Mouse (Mus musculus) limb, embryonic 14.5 days (tissue): ENCODE results near the gene Plscr3. TPM values are rescaled to one million over a fixed set of nuclear protein-coding genes. Genes with fewer than 3 reads are reported as not detected.
A peak's percentile ranks its signal among the peaks of the same experiment; 100 is the strongest.

Experiments
- ATAC-seq: fragments of 200-750 bp; cut with Nextera tagmentation; 2 replicates; pipeline ENCODE4 v1.8.0; 2017; ENCODE audit warnings: low read depth, moderate number of reproducible peaks, moderate TSS enrichment; ENCODE audit not compliant: low FRiP score
- DNase-seq: peaks from one replicate; pipeline ENCODE4 v3.0.0-alpha.2; 2015; ENCODE audit warnings: low spot score
- H3K27ac ChIP-seq: fragments of 300-500 bp; sonication (generic); replicated peaks from 2 replicates; pipeline ENCODE4 v1.5.1; 2014; ENCODE audit warnings: low read depth, mild to moderate bottlenecking, low read length, moderate library complexity, mixed read lengths
- H3K27me3 ChIP-seq: fragments of 300-500 bp; sonication (generic); 2 replicates; pipeline ENCODE4 v1.6.1; 2014; ENCODE audit warnings: low read length, mixed read lengths; ENCODE audit not compliant: control insufficient read depth, insufficient read depth
- H3K36me3 ChIP-seq: fragments of 300-500 bp; sonication (generic); 2 replicates; pipeline ENCODE4 v1.6.1; 2014; ENCODE audit warnings: mild to moderate bottlenecking, low read length, moderate library complexity, mixed read lengths; ENCODE audit not compliant: control insufficient read depth, insufficient read depth
- H3K4me1 ChIP-seq: fragments of 300-500 bp; sonication (generic); 2 replicates; pipeline ENCODE4 v1.6.1; 2014; ENCODE audit warnings: antibody characterized with exemption, low read length, mixed read lengths; ENCODE audit not compliant: control insufficient read depth, insufficient read depth
- H3K4me2 ChIP-seq: fragments of 300-500 bp; sonication (generic); replicated peaks from 2 replicates; pipeline ENCODE4 v1.6.1; 2014; ENCODE audit warnings: low read depth, mild to moderate bottlenecking, low read length, moderate library complexity; ENCODE audit not compliant: severe bottlenecking
- H3K4me3 ChIP-seq: fragments of 300-500 bp; sonication (generic); replicated peaks from 2 replicates; pipeline ENCODE4 v1.5.1; 2014; ENCODE audit warnings: low read length
- H3K9ac ChIP-seq: fragments of 300-500 bp; sonication (generic); 2 replicates; pipeline ENCODE4 v1.6.1; 2014; ENCODE audit warnings: mild to moderate bottlenecking, low read depth, low read length, moderate library complexity; ENCODE audit not compliant: severe bottlenecking
- H3K9me3 ChIP-seq: fragments of 300-500 bp; sonication (generic); 2 replicates; pipeline ENCODE4 v1.6.1; 2016; ENCODE audit warnings: low read length; ENCODE audit not compliant: control insufficient read depth
- POLR2A ChIP-seq: fragments of 200-500 bp; IDR thresholded peaks from 2 replicates; pipeline ENCODE4 v1.8.0; 2012; ENCODE audit warnings: inconsistent platforms, mild to moderate bottlenecking, moderate library complexity, borderline replicate concordance; ENCODE audit not compliant: insufficient read depth, insufficient read length; ENCODE audit errors: extremely low read depth
- WGBS: fragments of 180-500 bp; shearing (Covaris S2); extraction: QIAGEN DNeasy Blood & Tissue Kit; methylation state at CpG from one replicate; pipeline ENCODE4 v1.1.7; 2014; 5-methylcytosine and 5-hydroxymethylcytosine counted together
- polyA plus RNA-seq, 2 experiments: library from polyadenylated mRNA; depleted of rRNA in 1 of 2; stranded (reverse) in 1 of 2; unstranded in 1 of 2; fragments of >200 nt; fragmentation: Nextera tagmentation in 1 of 2; extraction: Ambion mirVana in 1 of 2; gene quantifications; 2 replicates each; pipeline versions ENCODE4 v1.2.1 to v1.2.3; 2012 to 2014

Plscr3 gene
- polyA plus RNA-seq (2012; rRNA removed) (190 and 214 TPM in 2 replicates), polyA plus RNA-seq (2014; fragmentation: Nextera tagmentation; extraction: Ambion mirVana) (137 and 140 TPM in 2 replicates)

- DNase-seq (peak; percentile 91), ATAC-seq (peak; percentile 95)
- Histone ChIP-seq H3K36me3 (peaks cover 32% of the 10 kb centered on the region), H3K4me1 (peaks cover 17% of the 10 kb centered on the region), H3K27ac (peak within 1 kb of the TSS; percentile 84), H3K9ac (peak within 1 kb of the TSS; percentile 85), H3K4me3 (peak within 1 kb of the TSS; percentile 68), H3K9me3 (no peaks in the 10 kb centered on the region), H3K27me3 (no peaks in the 10 kb centered on the region), H3K4me2 (peak within 1 kb of the TSS; percentile 93)
- WGBS: under 1% methylated on average over 33 of the region's 38 CpGs
- TF ChIP-seq POLR2A: no peak
Measured at GRCm38 (mm10) chr11:69846198-69846680, at the start of gene Plscr3. TSS of gene Plscr3 (plus strand) at chr11:69846376.

- 71% methylated on average over 7 of the region's 7 CpGs for WGBS
- ATAC-seq: no peak
- Histone ChIP-seq H3K36me3 (no peaks in the 10 kb centered on the region), H3K27ac (no peak overlapping the region), H3K4me1 (peaks cover 32% of the 10 kb centered on the region), H3K4me3 (no peak overlapping the region), H3K9ac (no peak overlapping the region), H3K9me3 (no peaks in the 10 kb centered on the region), H3K27me3 (peaks cover 12% of the 10 kb centered on the region), H3K4me2 (no peak overlapping the region)
- no peak for DNase-seq
- TF ChIP-seq POLR2A: no peak
Measured at GRCm38 (mm10) chr11:69797924-69798323, 48.3 kb upstream of the Plscr3 start.

- Histone ChIP-seq H3K4me2 (peak overlapping the region; percentile 94), H3K4me3 (peak overlapping the region; percentile 61), H3K9me3 (no peaks in the 10 kb centered on the region), H3K27ac (peak overlapping the region; percentile 74; the same call in 1 of the 2 replicates), H3K4me1 (peaks cover 49% of the 10 kb centered on the region), H3K36me3 (no peaks in the 10 kb centered on the region), H3K9ac (no peak overlapping the region), H3K27me3 (peaks cover 29% of the 10 kb centered on the region)
- TF ChIP-seq POLR2A: no peak
- 27% methylated on average over 12 of the region's 12 CpGs for WGBS
- ATAC-seq (no peak), DNase-seq (peak; percentile 19)
Measured at GRCm38 (mm10) chr11:69799394-69800137, 46.6 kb upstream of the Plscr3 start.

GRCm38 (mm10) chr11:69800138-69800391, 46.1 kb upstream of the Plscr3 start:
- DNase-seq (peak; percentile 42), ATAC-seq (no peak)
- Histone ChIP-seq H3K9me3 (no peaks in the 10 kb centered on the region), H3K9ac (peak overlapping the region; percentile 57; the same call in 1 of the 2 replicates), H3K27me3 (peaks cover 34% of the 10 kb centered on the region), H3K4me3 (peak overlapping the region; percentile 61), H3K4me2 (peak overlapping the region; percentile 94), H3K4me1 (peaks cover 54% of the 10 kb centered on the region), H3K27ac (peak overlapping the region; percentile 74; the same call in 1 of the 2 replicates), H3K36me3 (no peaks in the 10 kb centered on the region)
- 0% methylated on average over 11 of the region's 11 CpGs for WGBS
- TF ChIP-seq POLR2A: no peak

GRCm38 (mm10) chr11:69800392-69801197, 45.6 kb upstream of the Plscr3 start:
- Histone ChIP-seq H3K9ac (peak overlapping the region; percentile 57), H3K4me3 (peak overlapping the region; percentile 61), H3K27ac (peak overlapping the region; percentile 74), H3K36me3 (no peaks in the 10 kb centered on the region), H3K4me1 (peaks cover 56% of the 10 kb centered on the region), H3K4me2 (peak overlapping the region; percentile 94), H3K27me3 (peaks cover 39% of the 10 kb centered on the region), H3K9me3 (no peaks in the 10 kb centered on the region)
- WGBS: 1% methylated on average over 31 of the region's 36 CpGs
- ATAC-seq (peak; percentile 64), DNase-seq (peak; percentile 80)
- no peak for TF ChIP-seq POLR2A
